Mouse (Mus musculus) brain, embryonic 14.5 days (tissue): ENCODE results near the gene Ripor1. TPM values are rescaled to one million over a fixed set of nuclear protein-coding genes. Genes with fewer than 3 reads are reported as not detected.

Experiments
- DNase-seq: peaks from one replicate; pipeline ENCODE4 v3.0.0-alpha.2; 2011; ENCODE audit warnings: low read depth
- CTCF ChIP-seq: fragments of 200-500 bp; IDR thresholded peaks from 2 replicates; pipeline ENCODE4 v1.5.1; 2012; ENCODE audit warnings: inconsistent platforms, mild to moderate bottlenecking, moderate library complexity, borderline replicate concordance; ENCODE audit not compliant: insufficient read depth, insufficient read length; ENCODE audit errors: extremely low read depth
- POLR2A ChIP-seq: fragments of 200-500 bp; IDR thresholded peaks from 2 replicates; pipeline ENCODE4 v1.6.1; 2012; ENCODE audit warnings: mild to moderate bottlenecking, inconsistent platforms, borderline replicate concordance; ENCODE audit not compliant: poor library complexity, insufficient read depth, insufficient read length, severe bottlenecking; ENCODE audit errors: extremely low read depth
- polyA plus RNA-seq: library from polyadenylated mRNA; depleted of rRNA; stranded (reverse); fragments of >200 nt; gene quantifications from 2 replicates; pipeline ENCODE4 v1.2.3, GENCODE M21; 2012; rRNA removed

Ripor1 gene
- polyA plus RNA-seq, 1 experiment, result 40.3 TPM

- no peak for TF ChIP-seq CTCF
- TF ChIP-seq POLR2A, result no peak
- DNase-seq, result no peak
Measured at GRCm38 (mm10) chr8:105638510-105638909, 33.5 kb downstream of the Ripor1 start.

DNA sequence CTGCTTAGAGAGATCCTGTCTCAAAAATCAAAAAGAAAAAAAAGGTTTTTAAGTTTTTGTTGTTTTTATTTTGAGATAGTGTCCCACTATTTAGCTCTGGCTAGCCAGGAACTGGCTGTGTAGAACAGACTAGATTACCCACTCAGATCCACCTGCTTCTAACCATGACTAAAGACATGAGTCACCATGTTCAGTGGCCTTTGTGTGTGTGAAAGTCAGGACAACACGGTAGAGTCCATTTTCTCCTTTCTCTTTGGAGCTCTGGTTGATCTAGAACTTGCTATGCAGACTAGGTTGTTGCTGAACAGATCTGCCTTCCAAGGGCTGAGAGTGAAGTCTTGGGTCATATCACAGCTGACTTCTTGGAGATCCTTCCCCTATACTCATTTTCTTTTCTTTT lies 34.8 kb downstream of the Ripor1 start:
- TF ChIP-seq POLR2A (no peak), CTCF (no peak)
- no peak for DNase-seq

GRCm38 (mm10) chr8:105640511-105640910 lies 35.5 kb downstream of the Ripor1 start:
- peak; percentile 36 for DNase-seq
- TF ChIP-seq POLR2A, result no peak
- no peak for TF ChIP-seq CTCF

DNA sequence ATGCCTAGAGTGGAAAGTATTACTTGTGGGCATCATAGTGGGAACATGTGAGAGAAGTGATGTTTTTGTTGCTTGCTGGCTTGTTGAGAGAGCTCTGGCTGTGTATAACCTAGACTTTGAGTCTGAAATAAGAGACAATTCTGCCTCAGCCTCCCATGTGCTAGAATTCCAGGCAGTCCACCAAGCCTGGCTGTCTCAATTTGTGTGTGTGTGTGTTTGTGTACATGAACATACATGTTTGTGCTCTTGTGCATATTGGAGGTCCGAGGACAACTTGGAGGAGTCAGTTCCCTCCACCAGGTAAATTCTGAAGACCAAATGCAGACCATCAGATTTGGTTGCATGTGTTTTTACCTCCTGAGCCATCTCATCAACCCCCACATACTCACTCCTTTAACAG lies 40.1 kb downstream of the Ripor1 start:
- TF ChIP-seq POLR2A (no peak), CTCF (no peak)

DNA sequence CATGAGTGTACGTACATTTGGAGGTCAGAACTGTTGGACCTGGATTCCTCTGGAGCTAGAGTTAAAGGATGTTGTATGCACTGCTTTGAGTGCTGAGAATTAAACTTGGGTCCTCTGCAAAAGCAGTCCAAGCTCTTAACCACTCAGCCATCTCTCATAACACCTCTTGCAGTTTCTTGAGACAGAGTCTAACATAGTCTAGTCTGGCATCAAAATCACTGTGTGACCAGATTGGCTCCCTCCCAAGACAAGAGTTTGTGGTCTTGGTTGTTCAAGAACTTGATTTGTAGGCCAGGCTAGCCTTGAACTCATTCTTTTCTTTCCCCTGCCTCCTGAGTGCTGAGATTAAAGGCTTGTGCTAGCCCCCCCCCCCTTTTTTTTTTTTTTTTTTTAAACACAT lies 43.9 kb downstream of the Ripor1 start:
- TF ChIP-seq POLR2A (no peak), CTCF (no peak)
- DNase-seq, result no peak

More for the DNA sequence above, 40.1 kb downstream of the Ripor1 start:
- DNase-seq, result no peak

DNA sequence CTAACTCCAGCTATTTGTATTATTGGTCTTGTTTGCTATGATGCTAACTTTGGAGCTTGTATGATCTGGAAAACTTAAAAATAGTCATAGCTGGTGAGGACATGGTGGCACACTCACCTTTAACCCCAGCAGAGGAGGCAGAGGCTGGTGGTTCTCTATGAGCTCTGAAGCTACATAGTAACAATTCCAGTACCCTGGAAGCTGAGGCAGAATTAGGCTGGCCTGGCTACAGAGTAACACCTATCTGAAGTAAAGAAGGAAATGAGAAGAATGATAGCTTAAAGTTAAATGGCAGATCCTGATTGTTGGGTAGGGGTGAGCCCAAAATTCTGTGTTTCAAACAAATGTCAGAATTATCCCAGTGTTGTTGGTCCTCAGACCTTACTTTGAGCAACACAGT lies 52.6 kb downstream of the Ripor1 start:
- no peak for DNase-seq

GRCm38 (mm10) chr8:105661167-105661566 lies 56.1 kb downstream of the Ripor1 start:
- TF ChIP-seq CTCF (peak; percentile 55; the same call in 1 of the 2 replicates), POLR2A (no peak)
- peak; percentile 49 for DNase-seq

More for the DNA sequence above, 52.6 kb downstream of the Ripor1 start:
- TF ChIP-seq CTCF, result no peak
- TF ChIP-seq POLR2A, result no peak

Other genes starting within 250 kb of the Ripor1 start
- 11.5 and 13.6 TPM in 2 replicates for gene Plekhg4, start 232.0 kb upstream of the Ripor1 start, polyA plus RNA-seq
- 0.04 and 0.05 TPM in 2 replicates for gene Kctd19, start 191.8 kb upstream of the Ripor1 start, polyA plus RNA-seq
- gene Lrrc36, start 191.7 kb upstream of the Ripor1 start, polyA plus RNA-seq, result 1.4 and 1.6 TPM in 2 replicates
- gene Tppp3, start 133.7 kb upstream of the Ripor1 start, polyA plus RNA-seq, result 62.7 and 89.6 TPM in 2 replicates
- gene Zdhhc1, start 108.4 kb upstream of the Ripor1 start, polyA plus RNA-seq, result 40.0 and 46.2 TPM in 2 replicates
- 8.3 and 12.1 TPM in 2 replicates for gene Hsd11b2, start 86.5 kb upstream of the Ripor1 start, polyA plus RNA-seq
- gene Atp6v0d1, start 39.2 kb upstream of the Ripor1 start, polyA plus RNA-seq, result 210 and 236 TPM in 2 replicates
- gene Ctcf, start 31.3 kb downstream of the Ripor1 start, polyA plus RNA-seq, result 36.6 and 54.8 TPM in 2 replicates
- gene Agrp, start 32.1 kb downstream of the Ripor1 start, polyA plus RNA-seq, result 0.26 and 0.55 TPM in 2 replicates
- 13.7 and 20.5 TPM in 2 replicates for gene Carmil2, start 81.0 kb downstream of the Ripor1 start, polyA plus RNA-seq
- gene Acd, start 95.8 kb downstream of the Ripor1 start, polyA plus RNA-seq, result 62.5 and 79.9 TPM in 2 replicates
- 40.7 and 59.2 TPM in 2 replicates for gene Pard6a, start 95.9 kb downstream of the Ripor1 start, polyA plus RNA-seq
- not detected in 2 replicates for gene 4933405L10Rik, start 102.4 kb downstream of the Ripor1 start, polyA plus RNA-seq
- 19.9 and 32.7 TPM in 2 replicates for gene Enkd1, start 103.0 kb downstream of the Ripor1 start, polyA plus RNA-seq
- gene Gfod2, start 153.4 kb downstream of the Ripor1 start, polyA plus RNA-seq, result 56.1 and 62.6 TPM in 2 replicates
- gene Ranbp10, start 222.1 kb downstream of the Ripor1 start, polyA plus RNA-seq, result 35.7 and 39.7 TPM in 2 replicates
- 0.37 and 0.54 TPM in 2 replicates for gene Tsnaxip1, start 222.5 kb downstream of the Ripor1 start, polyA plus RNA-seq
- 83.0 and 109 TPM in 2 replicates for gene Cenpt, start 248.0 kb downstream of the Ripor1 start, polyA plus RNA-seq
- 61.3 and 78.5 TPM in 2 replicates for gene Thap11, start 249.9 kb downstream of the Ripor1 start, polyA plus RNA-seq